Mouse (Mus musculus) liver, postnatal 0 days (tissue): Measurements from ENCODE around the gene Gdf15.

Experiments used
- CTCF ChIP-seq: sonication (generic); IDR thresholded peaks from 2 replicates; pipeline ENCODE4 v1.5.1; 2016; ENCODE audit warnings: antibody characterized with exemption, low read depth
- EP300 ChIP-seq: IDR thresholded peaks from 2 replicates; pipeline ENCODE4 v1.6.1; 2016; ENCODE audit warnings: antibody characterized with exemption, low read depth, mild to moderate bottlenecking

- TF ChIP-seq CTCF (no peak), EP300 (no peak)
These were observed 41.9 kb upstream of the Gdf15 start for GRCm38 (mm10) chr8:70674109-70674508.
